Mouse (Mus musculus) lung, postnatal 25 days (tissue): ENCODE results near the gene Nckipsd.

Experiments used
- DNase-seq: peaks from one replicate; pipeline ENCODE4 v3.0.0; 2022; ENCODE audit warnings: low spot score

Gene Nckipsd

DNA sequence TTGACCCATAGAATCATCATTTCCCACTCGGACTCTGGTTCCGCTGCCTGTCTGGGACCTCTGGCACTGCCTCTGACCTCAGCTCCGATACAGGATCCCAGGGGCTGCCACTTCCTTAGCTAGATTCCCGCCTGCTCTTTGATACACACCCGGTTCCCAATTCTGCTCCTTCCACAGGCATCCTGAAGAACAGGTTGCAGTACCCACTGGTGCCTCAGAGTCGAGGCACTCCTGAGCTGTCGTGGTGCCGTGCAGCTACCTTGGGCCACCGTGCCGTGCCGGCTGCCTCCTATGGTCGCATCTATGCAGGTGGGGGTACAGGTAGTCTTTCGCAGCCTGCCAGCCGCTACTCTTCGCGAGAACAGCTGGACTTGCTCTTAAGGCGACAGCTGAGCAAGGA is 40.3 kb downstream of the Nckipsd start:
- no peak for DNase-seq

DNA sequence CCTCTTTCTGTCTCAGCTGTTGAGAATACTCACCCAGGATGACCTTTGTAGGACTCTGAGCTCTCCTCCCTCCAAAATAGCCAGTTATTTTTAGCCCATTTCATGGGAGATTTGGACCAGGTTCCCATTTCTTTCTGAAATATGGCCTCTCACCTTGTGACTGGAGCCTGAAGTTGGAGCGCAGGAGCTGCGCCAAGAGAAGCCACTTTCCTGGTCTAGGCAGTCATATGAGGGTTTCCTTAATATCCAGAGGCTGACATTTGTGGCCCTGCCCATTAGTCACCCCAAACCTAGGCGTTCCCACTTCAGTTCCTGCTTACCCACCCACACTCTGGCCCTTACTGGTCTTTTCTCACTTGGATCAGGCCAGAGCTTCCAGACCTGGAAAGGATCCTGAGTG is 44.8 kb downstream of the Nckipsd start, which contains the start of gene Slc26a6:
TSS of gene Slc26a6 (plus strand) at position 308 of the 400 bp plus-strand sequence.
- DNase-seq: peak; percentile 29

GRCm38 (mm10) chr9:108853635-108854240 is 45.6 kb downstream of the Nckipsd start:
- peak; percentile 96 for DNase-seq

DNA sequence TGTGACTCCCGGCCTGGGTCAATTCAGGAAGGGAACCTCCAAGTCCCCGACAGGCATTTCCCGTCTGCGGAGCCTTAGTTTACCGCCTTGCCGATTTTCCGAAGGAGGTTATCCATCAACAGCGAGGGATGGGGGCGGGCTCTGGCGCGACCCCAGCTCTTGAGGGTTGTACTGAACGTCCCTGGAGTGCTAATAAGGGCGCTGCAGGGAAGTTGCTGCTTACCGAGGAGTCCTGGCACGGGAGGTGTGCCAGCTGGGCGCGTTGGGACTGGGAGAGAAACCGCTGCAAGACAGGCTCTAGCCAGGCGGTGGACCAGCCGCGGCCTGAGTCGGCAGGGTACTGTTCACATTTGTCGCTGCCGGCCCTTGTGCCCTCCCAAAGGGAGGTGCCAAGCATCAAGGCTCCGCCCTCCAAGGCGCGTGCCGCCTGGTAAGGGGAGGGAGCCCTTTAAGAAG is 46.1 kb downstream of the Nckipsd start:
- DNase-seq: peak; percentile 90

GRCm38 (mm10) chr9:108855335-108855734 is 47.2 kb downstream of the Nckipsd start:
- no peak for DNase-seq

- DNase-seq: no peak
Measured at GRCm38 (mm10) chr9:108858792-108859527, 50.8 kb downstream of the Nckipsd start.
